Comparison of ENCODE assay signal across 8 mouse cellular contexts in the genomic region with DNA sequence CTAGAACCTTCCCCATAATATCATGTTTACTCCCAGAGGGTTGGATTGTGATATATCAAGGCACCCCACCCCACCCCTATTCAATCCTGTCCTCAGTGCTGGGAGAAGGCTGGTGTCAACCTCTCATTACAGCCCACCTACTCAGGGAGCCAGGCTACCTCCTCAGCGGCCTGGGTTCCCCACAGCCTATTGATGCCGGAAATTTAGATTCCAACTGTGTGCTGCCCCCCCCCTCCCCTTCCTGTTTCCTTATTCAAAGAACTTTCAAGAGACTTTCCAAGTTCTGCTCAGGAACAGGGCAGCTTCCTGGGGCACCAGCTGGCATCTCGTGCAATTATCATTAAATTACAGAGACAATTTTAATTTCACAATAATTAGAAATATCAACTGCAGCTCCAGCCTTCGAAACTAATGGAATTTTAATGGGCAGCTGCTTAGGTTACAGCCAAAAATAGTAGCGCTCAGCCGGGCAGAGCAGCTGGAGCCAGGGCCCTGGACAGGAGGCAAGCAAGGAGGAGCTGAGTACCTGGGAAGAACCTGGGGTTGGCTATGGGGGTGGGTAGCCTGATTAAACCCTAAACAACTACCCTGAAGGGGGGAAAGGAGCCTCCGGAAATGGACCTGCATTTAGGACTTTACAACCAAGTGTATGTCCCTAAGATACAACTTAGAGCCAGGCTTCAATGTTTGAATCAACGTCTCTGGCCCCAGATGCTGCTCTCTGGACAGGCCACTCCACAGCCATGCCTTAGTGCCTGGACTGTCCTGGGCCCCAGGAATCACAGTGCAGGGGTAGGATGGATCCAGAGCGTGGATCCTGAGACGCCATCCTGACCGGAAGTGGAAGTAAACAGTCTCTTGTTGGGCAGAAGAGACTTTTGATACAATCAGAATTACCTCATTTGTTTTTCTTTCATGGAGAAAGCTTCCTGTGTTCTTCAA. TPM values are rescaled to one million over a fixed set of nuclear protein-coding genes. Genes with fewer than 3 reads are reported as not detected.
A peak's percentile ranks its signal among the peaks of the same experiment; 100 is the strongest.
DNase-seq lines count a peak whose midpoint lies in the region; ATAC-seq and TF ChIP-seq lines count a peak whose summit lies in the region.

No protein-coding gene starts in this region.

- no peak overlapping the region for H3K4me2 ChIP-seq in heart, postnatal 0 days (ENCODE audit: low read depth, low read length)
- H3K4me2 ChIP-seq in liver, embryonic 16.5 days (ENCODE audit: low read depth, low read length) = no peak overlapping the region
- no peak overlapping the region for H3K4me2 ChIP-seq in stomach, postnatal 0 days (replicated peaks; ENCODE audit: low read depth)

- H3K27me3 ChIP-seq in spleen, adult 2 months (ENCODE audit: control insufficient read depth, insufficient read depth, low read length) = no peaks in the 10 kb centered on the region
- H3K27me3 ChIP-seq in heart, postnatal 0 days (ENCODE audit: control insufficient read depth, insufficient read depth, low read length) = no peaks in the 10 kb centered on the region
- no peaks in the 10 kb centered on the region for H3K27me3 ChIP-seq in liver, embryonic 16.5 days (ENCODE audit: control insufficient read depth, insufficient read depth, low read depth, low read length)
- no peaks in the 10 kb centered on the region for H3K27me3 ChIP-seq in stomach, postnatal 0 days (ENCODE audit: control insufficient read depth, insufficient read depth, low read length)

- no peak overlapping the region for H3K4me3 ChIP-seq in spleen, adult 2 months (ENCODE audit: extremely low read depth, insufficient read depth, insufficient read length)
- H3K4me3 ChIP-seq in heart, postnatal 0 days (ENCODE audit: low read depth, low read length) = no peak overlapping the region
- H3K4me3 ChIP-seq in liver, embryonic 16.5 days (ENCODE audit: low read depth, low read length) = no peak overlapping the region
- H3K4me3 ChIP-seq in stomach, postnatal 0 days (ENCODE audit: low read depth, low read length) = no peak overlapping the region

- no peak for DNase-seq in spleen, adult 2 months (ENCODE audit: low read depth in 1 of 2, low spot score in 2 of 2)
- no peak for DNase-seq in spleen, adult 18-20 months
- no peak for DNase-seq in heart, postnatal 0 days (ENCODE audit: low spot score)
- no peak for DNase-seq in stomach, postnatal 0 days (ENCODE audit: low spot score)
- no peak for DNase-seq in left cerebral cortex, adult 8-10 months (ENCODE audit: low spot score in 2 of 2)
- DNase-seq in spleen, postnatal 14 days (ENCODE audit: low spot score in 2 of 2) = no peak
- DNase-seq in yolk sac, embryonic 10.5 days (ENCODE audit: low spot score) = no peak

- H3K36me3 ChIP-seq in spleen, adult 2 months (ENCODE audit: control insufficient read depth, insufficient read depth, low read length) = no peaks in the 10 kb centered on the region
- H3K36me3 ChIP-seq in heart, postnatal 0 days (replicated peaks; ENCODE audit: control insufficient read depth, insufficient read depth, low read length) = no peaks in the 10 kb centered on the region
- no peaks in the 10 kb centered on the region for H3K36me3 ChIP-seq in liver, embryonic 16.5 days (ENCODE audit: control insufficient read depth, insufficient read depth)
- no peaks in the 10 kb centered on the region for H3K36me3 ChIP-seq in stomach, postnatal 0 days (ENCODE audit: control insufficient read depth, insufficient read depth, low read length)

- H3K9me3 ChIP-seq in heart, postnatal 0 days (replicated peaks; ENCODE audit: control insufficient read depth, low read length) = no peaks in the 10 kb centered on the region
- no peaks in the 10 kb centered on the region for H3K9me3 ChIP-seq in liver, embryonic 16.5 days (replicated peaks; ENCODE audit: control insufficient read depth, low read length)
- no peaks in the 10 kb centered on the region for H3K9me3 ChIP-seq in stomach, postnatal 0 days (ENCODE audit: control insufficient read depth, low read length)

- WGBS in spleen, adult 2 months = 62% methylated on average over 11 of the region's 11 CpGs
- 23% methylated on average over 11 of the region's 11 CpGs for WGBS in heart, postnatal 0 days
- 51% methylated on average over 11 of the region's 11 CpGs for WGBS in liver, embryonic 16.5 days (ENCODE audit: insufficient replicate concordance)
- 46% methylated on average over 11 of the region's 11 CpGs for WGBS in stomach, postnatal 0 days

- H3K9ac ChIP-seq in heart, postnatal 0 days (replicated peaks; ENCODE audit: low read depth, low read length) = no peak overlapping the region; the same call in 1 of the 2 replicates
- peak overlapping the region; percentile 29 for H3K9ac ChIP-seq in liver, embryonic 16.5 days (ENCODE audit: low read depth, low read length)
- H3K9ac ChIP-seq in stomach, postnatal 0 days (ENCODE audit: low read length) = no peak overlapping the region

- peak; percentile 19; the same call in 1 of the 2 replicates for ATAC-seq in heart, postnatal 0 days (ENCODE audit: insufficient read depth, low read depth)
- no peak for ATAC-seq in liver, embryonic 16.5 days (ENCODE audit: low read depth)
- ATAC-seq in stomach, postnatal 0 days (ENCODE audit: low FRiP score, low TSS enrichment) = no peak

- no peak for TF ChIP-seq POLR2A in spleen, adult 2 months (IDR thresholded peaks at IDR 0.05; ENCODE audit: low read depth, low read length)

- no peak for TF ChIP-seq EP300 in heart, postnatal 0 days (IDR thresholded peaks at IDR 0.05; ENCODE audit: low read depth)
- TF ChIP-seq EP300 in stomach, postnatal 0 days (optimal IDR thresholded peaks at IDR 0.05) = no peak

- H3K4me1 ChIP-seq in spleen, adult 2 months (ENCODE audit: control insufficient read depth, insufficient read depth, insufficient read length) = no peaks in the 10 kb centered on the region
- peaks cover 16% of the 10 kb centered on the region for H3K4me1 ChIP-seq in heart, postnatal 0 days (ENCODE audit: control insufficient read depth, insufficient read depth)
- peaks cover 36% of the 10 kb centered on the region for H3K4me1 ChIP-seq in liver, embryonic 16.5 days (ENCODE audit: control insufficient read depth, low read depth, low read length)
- H3K4me1 ChIP-seq in stomach, postnatal 0 days (replicated peaks; ENCODE audit: control insufficient read depth, insufficient read depth) = no peaks in the 10 kb centered on the region

- H3K27ac ChIP-seq in spleen, adult 2 months (ENCODE audit: insufficient read depth, low read length) = 0 out of 2 replicates have a peak overlapping the region, but pooled peaks have one; percentile 26
- peak overlapping the region; percentile 85 for H3K27ac ChIP-seq in heart, postnatal 0 days (ENCODE audit: low read depth)
- peak overlapping the region; percentile 87 for H3K27ac ChIP-seq in liver, embryonic 16.5 days (ENCODE audit: low read length)
- H3K27ac ChIP-seq in stomach, postnatal 0 days (replicated peaks) = peak overlapping the region; percentile 59

- TF ChIP-seq CTCF in spleen, adult 2 months (IDR thresholded peaks at IDR 0.05; ENCODE audit: extremely low read depth, insufficient read depth, insufficient read length, insufficient replicate concordance) = no peak
- no peak for TF ChIP-seq CTCF in heart, postnatal 0 days (IDR thresholded peaks at IDR 0.05; ENCODE audit: low read depth)
- no peak for TF ChIP-seq CTCF in stomach, postnatal 0 days (IDR thresholded peaks at IDR 0.05; ENCODE audit: low read depth)

RNA-seq across cellular contexts. Expression of a gene that starts 17.5 kb away (rescaled TPM):
- polyA plus RNA-seq in spleen, adult 2 months (2012; rRNA removed) = 27.8 and 30.1 TPM in 2 replicates
- total RNA-seq in heart, postnatal 0 days (2014; rRNA removed; ENCODE audit: low replicate concordance) = 51.1 and 77.3 TPM in 2 replicates
- 27.7 and 29.2 TPM in 2 replicates for polyA plus RNA-seq in heart, postnatal 0 days (2015; fragmentation: Nextera tagmentation; extraction: Ambion mirVana)
- 15.7 and 16.2 TPM in 2 replicates for polyA plus RNA-seq in liver, embryonic 16.5 days (2015; fragmentation: Nextera tagmentation; extraction: Ambion mirVana)
- polyA plus RNA-seq in stomach, postnatal 0 days (2015; fragmentation: Nextera tagmentation; extraction: Ambion mirVana) = 12.7 and 14.2 TPM in 2 replicates
- total RNA-seq in left cerebral cortex, adult 8-10 months (2022) = 10 to 100 TPM; 43.3 to 59.1 (median 45.4) TPM

RNA-seq across cellular contexts. Expression of a gene that starts 24.0 kb away (rescaled TPM):
- 3.3 TPM in 2 replicates for polyA plus RNA-seq in spleen, adult 2 months (2012; rRNA removed)
- total RNA-seq in heart, postnatal 0 days (2014; rRNA removed; ENCODE audit: low replicate concordance) = not detected in 2 replicates
- polyA plus RNA-seq in heart, postnatal 0 days (2015; fragmentation: Nextera tagmentation; extraction: Ambion mirVana) = 0.23 and 0.26 TPM in 2 replicates
- polyA plus RNA-seq in liver, embryonic 16.5 days (2015; fragmentation: Nextera tagmentation; extraction: Ambion mirVana) = 0.09 and 0.37 TPM in 2 replicates
- 0.24 and 0.36 TPM in 2 replicates for polyA plus RNA-seq in stomach, postnatal 0 days (2015; fragmentation: Nextera tagmentation; extraction: Ambion mirVana)
- total RNA-seq in left cerebral cortex, adult 8-10 months (2022) = 1 to 10 TPM; 3.9 to 6.6 (median 4.1) TPM

Comparison
In these comparisons a context has a peak if more than half of its experiments do, and no peak if none do; other contexts are left out.
1. H3K27ac ChIP-seq: peak in every context shown above with its lines; median percentile 87 in liver, embryonic 16.5 days; 85 in heart, postnatal 0 days; 59 in stomach, postnatal 0 days; 26 in spleen, adult 2 months.